Mouse (Mus musculus): Measurements from ENCODE around the gene Hoxb8.

Gene Hoxb8

DNA sequence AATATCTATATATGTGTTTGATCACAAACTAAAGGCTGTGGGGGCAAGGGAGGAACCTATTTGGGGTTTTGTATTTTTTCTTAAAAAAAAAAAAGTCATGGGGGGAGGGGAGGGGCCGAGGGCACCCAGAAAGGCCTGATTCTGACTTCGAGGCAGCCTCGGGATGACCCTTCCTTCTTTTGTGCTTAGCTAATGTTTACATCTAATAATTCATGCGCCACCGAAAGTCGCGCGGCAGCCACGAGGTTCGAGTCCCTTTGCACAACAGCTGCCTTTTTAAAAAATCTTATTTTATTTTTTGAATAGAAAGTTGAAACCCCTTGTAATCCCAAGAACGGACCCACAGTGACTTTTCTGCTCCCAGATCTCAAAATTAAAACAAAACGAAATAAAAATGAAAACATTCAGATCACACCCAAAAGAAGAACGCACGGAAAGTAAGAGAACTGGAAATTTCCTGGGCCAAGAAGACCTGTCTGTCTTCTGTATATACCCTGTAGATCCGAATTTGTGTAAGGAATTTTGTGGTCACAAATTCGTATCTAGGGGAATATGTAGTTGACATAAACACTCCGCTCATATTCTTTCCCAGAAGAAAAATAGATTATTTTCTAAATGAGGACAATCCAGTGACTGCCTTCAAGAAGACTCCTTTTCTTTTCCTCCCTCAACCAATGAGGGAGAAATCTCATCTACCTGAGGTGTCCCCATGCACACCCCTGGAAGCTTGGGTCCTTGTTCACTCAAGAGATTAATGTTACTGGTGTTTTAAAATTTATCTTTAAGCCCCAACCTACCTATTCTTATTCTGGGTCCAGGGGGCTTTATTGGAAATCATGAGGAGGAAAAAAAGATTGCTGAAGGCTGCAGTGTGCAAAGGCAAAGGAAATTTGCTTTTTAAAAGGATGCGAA is 35.2 kb downstream of the Hoxb8 start:
- peak in 1 of 2 experiments; percentile 47 for DNase-seq

DNA sequence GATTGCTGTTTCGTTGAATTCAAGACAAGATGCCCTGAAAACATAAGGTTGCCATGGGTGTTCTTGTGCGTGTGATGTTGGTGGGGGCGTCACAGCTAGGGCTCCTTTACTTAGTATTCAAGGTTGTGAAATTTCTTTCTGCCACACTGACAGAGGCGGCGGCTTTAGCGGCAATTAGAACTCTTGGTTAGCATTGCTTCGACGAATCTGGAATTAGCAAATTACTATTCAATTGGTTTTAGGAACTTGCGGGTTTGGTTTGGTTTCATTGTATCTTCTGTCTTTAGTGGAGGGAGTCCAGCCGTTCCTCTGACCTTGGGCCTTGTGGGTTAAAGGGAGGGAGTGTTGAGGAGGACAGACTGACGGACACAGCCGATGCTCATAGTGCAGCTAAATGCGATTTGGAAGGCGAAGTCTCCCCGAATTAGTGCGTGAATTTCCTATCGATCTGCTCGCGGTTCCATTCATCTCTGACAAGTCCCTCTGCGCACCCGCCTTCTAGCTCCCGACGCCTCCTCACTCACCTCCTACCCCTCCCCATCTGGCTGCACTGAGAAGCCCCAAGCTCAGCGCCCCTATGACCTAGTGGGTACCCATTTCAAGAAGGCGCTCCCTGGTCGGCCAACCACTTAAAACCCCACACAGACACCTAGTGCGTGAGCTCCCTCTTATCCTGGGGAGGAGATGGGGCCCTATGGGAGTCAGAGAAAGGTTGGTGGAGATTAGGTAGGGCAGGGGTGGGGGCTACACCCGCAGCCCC is 36.1 kb downstream of the Hoxb8 start, which contains the start of gene Hoxb4:
Gene Hoxb4 (plus strand): TSS at position 660 of the 760 bp plus-strand sequence.
- peak in 1 of 2 experiments; percentile 60 for DNase-seq

DNA sequence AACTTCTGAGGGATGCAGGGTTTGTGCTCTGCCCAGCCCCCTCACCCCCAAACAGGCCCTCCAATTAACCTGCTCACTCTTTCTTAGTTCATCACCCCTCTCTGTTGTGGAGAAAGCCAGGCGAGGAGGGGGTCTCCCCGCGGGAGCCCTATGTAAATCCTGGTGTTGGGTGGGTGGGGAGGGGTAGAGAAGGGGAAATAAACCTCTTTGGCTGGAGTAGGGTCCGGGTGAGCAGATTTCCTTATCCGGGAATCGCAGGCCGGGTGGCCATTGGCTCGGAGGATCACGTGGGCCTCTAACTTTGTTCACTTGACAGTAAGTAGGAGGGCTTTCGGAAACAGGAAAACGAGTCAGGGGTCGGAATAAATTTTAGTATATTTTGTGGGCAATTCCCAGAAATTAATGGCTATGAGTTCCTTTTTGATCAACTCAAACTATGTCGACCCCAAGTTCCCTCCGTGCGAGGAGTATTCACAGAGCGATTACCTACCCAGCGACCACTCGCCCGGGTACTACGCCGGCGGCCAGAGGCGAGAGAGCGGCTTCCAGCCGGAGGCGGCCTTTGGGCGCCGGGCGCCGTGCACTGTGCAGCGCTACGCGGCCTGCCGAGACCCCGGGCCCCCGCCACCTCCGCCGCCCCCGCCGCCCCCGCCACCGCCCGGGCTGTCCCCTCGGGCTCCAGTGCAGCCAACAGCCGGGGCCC is 36.8 kb downstream of the Hoxb8 start:
- peak; percentile 92 to 96 for DNase-seq

DNA sequence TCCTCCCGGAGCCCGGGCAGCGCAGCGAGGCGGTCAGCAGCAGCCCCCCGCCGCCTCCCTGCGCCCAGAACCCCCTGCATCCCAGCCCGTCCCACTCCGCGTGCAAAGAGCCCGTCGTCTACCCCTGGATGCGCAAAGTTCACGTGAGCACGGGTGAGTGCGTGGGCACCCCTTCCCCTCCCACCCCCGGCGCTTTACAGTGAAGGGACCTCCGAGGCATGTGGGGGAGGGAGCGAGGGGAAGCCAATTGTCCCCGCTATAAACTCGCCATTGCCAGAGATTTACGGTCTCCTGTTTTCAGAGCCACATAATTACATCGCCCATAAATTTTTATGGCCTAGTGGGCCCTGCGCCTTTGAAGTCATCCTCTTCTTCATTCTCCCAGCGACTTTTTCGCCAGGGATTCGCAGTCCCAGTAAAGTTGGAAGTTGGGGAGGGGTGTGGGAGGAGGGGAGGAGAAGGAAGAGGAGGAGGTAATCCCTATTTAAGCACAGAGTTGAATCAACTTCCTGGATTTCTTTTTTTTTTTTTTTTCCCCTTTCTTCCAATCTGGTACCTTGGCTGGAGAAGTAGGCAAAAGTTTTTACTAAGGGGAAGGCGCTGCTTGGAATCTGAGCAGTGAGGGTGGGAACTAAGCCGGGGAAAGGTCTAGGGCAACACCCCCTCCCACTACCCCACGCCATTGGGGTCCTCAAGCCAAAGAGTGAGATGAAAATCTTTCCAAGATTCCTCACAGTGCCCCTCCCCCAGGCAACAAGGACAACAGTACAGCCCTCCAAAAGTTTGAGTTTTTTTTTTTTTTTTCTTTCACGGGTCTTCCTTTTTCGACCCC is 37.6 kb downstream of the Hoxb8 start:
- DNase-seq = peak; percentile 56 to 81

DNA sequence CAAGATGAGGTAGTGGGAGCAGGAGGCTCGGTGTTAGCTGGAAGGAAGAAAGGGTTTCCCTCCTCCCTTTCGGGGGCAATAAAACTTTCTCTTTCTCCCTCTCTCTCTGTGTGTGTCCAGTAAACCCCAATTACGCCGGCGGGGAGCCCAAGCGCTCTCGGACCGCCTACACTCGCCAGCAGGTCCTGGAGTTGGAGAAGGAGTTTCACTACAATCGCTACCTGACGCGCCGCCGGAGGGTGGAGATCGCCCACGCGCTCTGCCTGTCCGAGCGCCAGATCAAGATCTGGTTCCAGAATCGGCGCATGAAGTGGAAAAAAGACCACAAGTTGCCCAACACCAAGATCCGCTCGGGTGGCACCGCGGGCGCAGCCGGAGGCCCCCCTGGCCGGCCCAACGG is 38.2 kb downstream of the Hoxb8 start:
- peak; percentile 75 to 87 for DNase-seq

DNA sequence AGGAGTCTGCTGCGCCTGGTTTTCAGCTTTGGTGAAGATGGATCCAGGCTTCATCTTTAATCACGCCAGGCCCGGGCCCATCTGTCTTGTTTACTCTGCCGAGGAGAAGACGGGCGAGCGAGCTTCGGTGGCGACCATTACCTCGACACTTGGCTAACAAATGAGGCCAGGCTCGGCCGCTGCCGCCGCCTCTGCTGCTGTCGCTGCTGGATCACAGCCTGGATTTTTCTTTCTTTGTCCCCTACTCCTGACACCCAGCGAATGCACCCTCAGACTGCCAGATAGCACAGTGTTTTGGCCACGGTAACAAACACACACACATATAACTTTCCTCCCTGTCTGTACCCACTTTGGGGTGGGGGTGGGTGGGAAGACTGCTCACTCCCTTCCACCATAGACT is 39.0 kb downstream of the Hoxb8 start:
- peak; percentile 48 to 56 for DNase-seq

DNA sequence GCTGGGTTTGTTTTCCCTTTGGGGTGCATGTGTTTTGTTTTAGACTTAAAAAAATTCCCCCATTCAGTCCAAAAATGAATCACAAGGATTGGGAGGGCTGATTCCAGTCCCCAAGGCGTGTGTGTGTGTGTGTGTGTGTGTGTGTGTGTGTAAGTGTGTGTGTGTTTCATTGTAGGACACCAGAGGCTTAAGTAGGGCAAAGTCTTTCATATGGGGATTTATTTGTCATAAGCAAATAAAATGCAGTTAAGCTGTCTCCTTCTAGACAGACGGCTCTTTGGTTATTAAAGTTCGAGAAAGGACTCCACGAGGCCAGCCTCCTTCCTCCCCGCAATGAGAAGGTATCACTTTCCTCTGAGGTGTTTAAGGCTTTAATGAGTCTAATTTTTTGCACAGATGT is 40.1 kb downstream of the Hoxb8 start:
- DNase-seq = no peak

DNA sequence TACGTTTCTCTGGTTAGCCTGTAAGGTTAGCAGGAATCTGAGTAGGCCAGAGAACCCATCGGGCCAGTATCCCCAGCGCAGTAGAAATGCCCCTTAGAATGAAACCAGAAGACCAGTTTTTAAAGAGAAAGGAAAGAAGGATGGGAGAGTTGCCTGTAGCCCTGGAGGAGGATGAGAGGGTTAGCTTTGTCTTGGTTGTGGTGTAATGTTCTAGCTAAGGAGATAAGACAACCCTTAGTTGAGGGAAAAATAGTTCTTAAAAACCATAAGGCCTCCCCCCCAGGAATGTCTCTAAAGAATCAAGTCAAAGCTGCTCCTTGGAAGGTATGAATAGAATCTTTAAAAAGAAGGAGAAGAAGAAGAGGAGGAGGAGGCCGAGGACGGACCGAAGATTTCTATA is 41.0 kb downstream of the Hoxb8 start:
- no peak for DNase-seq

DNA sequence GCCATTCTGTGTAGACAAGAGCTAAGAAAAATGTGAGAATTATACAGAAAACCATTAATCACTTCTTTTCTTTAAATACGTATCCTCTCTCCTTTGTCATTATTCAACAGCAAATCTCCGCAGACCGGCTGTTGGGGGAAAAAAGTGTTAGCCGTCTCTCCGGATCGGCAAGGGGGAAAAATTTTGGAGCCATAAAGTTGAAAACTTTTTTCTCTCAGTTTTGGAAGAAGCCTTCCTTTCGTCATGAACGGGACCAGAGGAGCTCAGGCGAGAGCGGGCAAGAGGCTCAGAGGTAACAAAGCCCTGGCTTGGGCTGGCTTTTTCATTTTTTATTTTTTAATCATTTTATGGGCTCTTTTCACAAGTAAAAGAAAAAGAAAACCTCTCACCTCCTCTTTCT is 41.4 kb downstream of the Hoxb8 start, which contains the start of gene Hoxb3:
Gene Hoxb3 (plus strand): TSS at position 173 of the 400 bp plus-strand sequence.
- DNase-seq = no peak

DNA sequence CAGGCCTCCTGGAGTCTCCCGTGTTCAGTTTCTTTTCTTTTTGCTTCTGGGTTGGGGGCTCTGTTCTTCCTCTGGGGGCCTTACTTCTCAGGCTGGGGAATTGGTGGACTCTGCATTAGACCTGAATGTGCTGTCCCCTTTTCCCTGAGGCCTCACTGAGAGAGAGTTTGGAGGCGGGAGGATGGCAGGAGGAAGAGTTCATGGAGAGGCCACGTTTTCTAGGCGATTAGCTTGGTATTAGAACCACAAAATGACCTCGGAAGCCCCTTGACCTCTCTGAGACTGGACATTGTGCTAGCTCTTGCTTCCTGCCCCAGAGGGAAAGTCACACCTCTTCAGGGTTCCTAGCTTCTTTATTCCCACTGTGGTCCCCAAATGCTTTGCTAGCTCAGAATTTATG is 42.4 kb downstream of the Hoxb8 start:
- peak in 1 of 2 experiments; percentile 51 for DNase-seq

DNA sequence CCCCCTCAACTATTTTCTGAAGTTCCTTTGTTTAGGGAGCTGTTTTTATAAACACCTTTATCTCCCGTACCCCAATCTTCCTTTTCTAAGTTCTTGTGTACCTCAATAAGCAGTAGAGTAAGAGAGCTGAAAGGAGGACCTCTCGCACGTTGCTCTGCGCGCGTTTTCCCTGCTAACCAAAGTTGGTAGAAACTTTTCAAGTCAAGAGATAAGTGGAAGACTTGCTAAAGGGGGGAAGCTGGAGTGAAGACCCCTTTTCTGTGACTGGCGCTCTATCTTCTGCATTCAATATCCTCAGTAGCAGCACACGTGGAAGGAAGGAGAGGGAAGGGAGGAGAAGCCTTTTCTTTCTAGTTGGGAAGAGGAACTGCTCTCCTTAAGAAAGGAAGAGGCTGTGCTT is 43.3 kb downstream of the Hoxb8 start:
- DNase-seq = peak in 1 of 2 experiments; percentile 37

DNA sequence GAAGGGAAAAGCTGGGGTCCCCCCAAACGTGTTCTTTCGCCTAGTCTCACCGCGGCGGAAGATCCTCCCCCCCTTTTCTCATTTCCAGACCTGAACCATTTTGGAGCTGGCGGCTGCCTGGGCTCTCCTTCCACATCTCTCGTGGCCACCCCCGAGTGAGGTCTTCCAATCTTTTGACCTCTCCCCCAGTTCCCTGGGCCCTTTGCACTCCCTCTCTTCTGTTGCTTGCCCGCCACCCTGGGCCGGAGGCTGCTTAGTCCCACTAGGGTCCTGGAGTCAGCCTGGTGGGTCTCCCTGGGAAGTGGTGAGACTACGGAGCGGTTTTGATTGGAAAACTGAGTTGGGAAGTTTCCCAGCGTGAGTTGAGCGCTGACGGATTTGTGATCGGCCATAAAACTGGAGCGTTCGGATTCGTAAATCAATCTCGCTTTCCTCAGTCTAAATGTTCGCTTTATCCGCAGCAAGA is 44.1 kb downstream of the Hoxb8 start:
- DNase-seq = peak in 1 of 2 experiments; percentile 41

DNA sequence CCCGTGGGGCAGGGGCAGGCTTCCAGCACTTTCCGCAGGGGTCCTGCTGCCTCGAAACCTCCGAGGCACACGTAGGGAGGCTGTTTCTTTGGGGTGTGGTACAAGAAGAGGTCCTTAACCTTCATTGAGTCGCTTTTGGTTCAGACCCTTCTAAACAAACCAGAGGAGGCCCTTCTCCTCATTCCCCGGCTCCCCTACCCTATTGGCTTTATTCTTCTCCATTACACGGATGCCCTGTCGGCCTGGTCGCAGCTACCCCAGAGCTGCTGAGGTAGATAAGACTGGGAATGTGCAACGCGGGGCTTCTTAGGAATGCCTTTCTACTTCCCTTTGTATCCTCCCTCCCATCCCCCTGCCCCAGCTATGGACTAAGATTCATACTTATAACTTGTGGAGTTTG is 45.0 kb downstream of the Hoxb8 start:
- DNase-seq = peak in 1 of 2 experiments; percentile 30

DNA sequence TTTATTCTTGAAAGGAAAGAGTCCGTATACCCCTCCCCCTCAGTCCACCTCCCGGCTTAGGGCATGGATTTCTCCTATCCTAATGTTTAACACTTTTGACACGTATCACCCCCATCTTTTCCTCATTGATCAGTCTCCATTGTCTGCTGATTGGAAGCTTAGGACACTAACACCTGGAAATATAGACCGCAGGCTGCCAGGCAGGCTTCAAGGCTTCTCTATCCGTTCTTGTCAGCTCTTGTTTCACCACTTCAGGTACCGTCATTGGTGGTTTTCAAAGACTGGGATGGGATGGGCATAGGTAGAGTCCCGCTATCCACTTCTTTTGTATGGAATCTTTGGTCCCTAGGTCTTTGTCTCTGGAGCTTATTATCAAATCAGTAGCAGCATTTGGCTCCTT is 45.4 kb downstream of the Hoxb8 start:
- no peak for DNase-seq

DNA sequence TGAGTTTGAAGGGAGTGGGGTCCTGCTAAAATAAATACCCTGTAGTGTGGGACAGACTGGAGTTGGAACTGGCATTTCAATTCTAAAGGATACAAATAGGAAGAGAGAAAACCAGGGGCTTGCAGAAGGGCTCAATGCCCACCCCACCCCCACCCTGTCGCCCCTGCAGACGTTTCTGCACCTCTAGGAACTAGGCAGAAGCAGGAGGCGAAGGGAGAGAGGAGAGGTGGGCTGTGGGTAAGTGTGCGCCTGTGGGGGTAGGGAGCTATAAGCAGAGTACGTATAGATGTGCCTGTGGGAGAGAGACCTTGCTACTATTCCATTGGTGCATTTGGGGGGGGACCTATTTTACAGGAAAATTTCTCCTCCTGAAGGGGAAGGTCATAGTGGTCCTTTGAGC is 46.0 kb downstream of the Hoxb8 start:
- no peak for DNase-seq

DNA sequence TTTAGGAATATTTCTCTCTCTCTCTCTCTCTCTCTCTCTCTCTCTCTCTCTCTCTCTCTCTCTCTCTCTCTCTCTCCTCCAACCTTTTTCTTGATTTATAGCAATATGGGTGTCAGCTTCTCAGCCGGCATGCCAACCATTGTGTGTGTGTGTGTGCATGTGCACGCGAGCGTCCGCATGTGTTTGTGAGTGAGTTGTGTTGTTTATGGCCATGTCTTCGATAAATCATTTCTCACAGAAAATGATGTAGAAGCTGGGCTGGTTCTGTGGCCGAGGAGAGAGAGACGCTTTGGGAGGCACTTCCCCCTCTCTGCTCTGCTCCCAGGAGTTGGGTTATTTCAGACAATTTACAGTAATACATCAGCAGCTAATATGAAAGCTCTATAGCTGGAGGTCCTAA is 46.9 kb downstream of the Hoxb8 start:
- no peak for DNase-seq

DNA sequence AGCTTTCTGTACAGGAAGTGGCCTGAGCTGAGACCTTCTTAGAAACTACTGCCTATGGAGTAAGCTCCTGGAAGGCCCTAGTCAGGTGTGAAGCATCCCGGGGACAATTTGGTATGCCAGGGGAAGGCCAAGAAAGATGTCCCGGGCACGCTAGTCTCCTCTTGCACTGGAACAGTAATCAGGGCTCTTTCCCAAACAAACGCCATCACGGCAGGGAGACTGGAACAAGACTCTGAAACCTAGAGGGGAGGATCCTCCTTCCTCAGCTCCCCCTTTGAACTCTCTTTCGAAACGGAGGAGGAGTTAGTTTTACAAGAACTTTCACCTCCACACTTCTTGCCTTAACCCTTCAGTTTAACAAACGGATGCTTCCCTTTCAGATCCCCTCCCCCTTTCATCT is 50.4 kb downstream of the Hoxb8 start:
- peak in 1 of 2 experiments; percentile 41 for DNase-seq

DNA sequence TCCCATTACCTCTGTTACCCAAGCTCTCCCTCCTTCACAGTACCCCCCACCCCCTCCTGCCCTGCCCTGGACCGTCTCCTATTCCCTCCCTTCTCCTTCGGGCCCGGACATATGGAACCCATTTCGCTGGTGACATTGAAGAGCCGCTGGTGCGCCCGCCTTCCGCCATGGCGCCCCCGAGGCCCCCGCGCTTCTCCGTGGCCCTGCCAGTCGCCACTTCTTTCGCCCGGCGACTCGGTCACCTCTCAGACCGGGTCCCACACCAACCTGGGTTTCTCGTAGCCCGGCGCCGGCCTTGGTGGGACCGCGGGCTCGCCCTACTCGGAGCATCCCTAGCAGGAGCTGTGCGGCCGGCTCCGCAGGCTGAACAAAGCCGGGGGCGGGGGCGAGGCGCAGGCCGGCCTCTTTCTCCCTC is 50.9 kb downstream of the Hoxb8 start:
- DNase-seq = peak in 1 of 2 experiments; percentile 43

DNA sequence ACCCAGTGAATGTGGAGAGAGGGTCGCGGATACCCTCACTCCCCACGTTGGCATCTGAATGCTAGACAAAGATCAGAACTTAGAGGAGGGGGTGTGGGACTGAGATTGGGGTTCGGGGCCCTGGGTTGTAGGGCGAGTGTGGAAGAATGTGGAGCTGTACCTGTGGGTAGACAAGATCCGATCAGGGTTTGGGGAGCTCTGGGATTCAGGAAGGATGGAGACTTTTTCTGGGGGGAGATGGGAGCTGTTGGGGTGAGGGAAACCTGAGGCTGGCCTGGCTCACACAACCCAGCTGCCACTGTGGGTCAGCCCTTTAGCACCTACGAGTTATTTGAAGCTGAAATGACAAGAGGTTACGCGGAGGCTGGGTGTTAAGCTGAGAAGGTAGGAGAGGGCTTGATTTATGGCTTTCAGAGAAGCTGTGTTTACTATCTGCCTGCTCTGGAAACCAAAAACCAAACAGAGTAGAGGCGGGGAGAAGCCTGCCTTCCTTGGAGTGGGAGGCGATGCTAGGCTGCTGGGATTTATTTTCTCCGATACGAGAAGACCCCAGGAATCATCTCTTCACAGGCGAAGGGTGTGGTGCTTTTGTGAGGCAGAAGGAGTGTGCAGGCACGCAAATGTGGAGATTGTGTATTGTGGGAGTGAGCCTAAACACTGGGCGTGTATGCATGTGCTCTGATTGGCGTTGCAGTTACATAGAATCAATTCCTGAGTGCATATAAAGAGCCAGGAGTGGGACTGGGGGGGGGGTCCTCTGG is 51.7 kb downstream of the Hoxb8 start:
- DNase-seq = peak in 1 of 2 experiments; percentile 32

DNA sequence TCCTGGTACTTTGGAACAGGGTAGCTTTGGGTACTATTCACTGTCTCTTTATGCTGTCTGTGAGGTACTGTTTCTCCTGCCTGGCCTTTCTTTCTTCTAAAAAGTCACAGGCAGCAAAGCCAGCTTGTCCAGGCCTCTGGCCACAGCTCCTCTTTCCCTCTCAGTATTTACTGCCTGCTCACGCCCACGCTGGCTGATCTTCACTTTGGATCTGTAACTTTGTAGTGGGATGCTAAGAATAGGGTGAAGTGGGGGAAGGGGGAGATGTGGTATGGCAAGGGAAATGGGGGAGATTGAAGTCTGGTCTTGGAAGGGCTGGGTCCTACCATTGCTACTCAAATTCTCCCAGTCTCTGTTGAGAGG is 52.3 kb downstream of the Hoxb8 start:
- no peak for DNase-seq
